In the genomic region with DNA sequence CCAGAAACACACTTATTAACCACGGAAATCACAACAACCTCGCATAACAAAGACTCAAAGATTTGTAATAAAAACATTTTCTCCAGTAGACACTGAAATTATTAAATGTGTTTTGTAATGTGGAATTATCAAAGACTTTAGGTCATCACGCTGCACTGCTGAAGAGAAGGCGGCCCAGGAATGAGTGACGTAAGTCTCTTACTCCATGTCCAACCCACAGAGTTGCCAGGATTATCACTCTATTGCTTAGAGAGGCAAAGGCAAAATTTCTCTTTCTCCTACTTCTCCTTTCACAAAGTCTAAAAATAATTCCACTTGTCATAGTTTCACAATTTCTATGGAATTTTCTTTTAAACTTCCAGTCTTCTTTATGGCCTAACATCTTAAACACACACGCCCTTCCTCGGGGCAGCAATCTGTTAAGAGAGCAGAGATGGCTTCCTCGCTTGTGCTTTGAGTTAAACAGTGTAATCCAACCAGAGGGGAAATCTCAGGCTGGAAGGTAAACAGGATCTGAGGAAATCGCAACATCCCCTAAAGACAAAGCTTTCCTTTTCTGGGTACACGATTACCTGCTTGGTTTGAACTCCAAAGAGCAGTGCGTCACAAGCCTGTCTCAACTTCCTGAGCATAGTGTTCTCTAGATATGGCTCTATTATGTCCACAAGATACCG, we compare ENCODE assay signal across 10 mouse cellular contexts.
A peak's percentile ranks its signal among the peaks of the same experiment; 100 is the strongest.
DNase-seq lines count a peak whose midpoint lies in the region; ATAC-seq lines count a peak whose summit lies in the region.
"Had no signal": no experiment of that assay in that cellular context is flagged by ENCODE, and none has a peak within 500 bp of the region (broad histone marks: within the 10 kb centered on the region; RNA-seq: fewer than 3 reads in every experiment).

No protein-coding gene starts in this region.

- peak; percentile 51 for ATAC-seq in frontal cortex, adult (ENCODE audit: low TSS enrichment)
- ATAC-seq in liver, embryonic 16.5 days (ENCODE audit: low read depth): no peak

- H3K9ac ChIP-seq in liver, embryonic 16.5 days (ENCODE audit: low read depth, low read length): peak overlapping the region; percentile 67
- H3K9ac ChIP-seq: embryonic facial prominence, embryonic 13.5 days; neural tube, embryonic 15.5 days had no signal

- DNase-seq in frontal cortex, postnatal 25 days (ENCODE audit: low spot score in 2 of 2): no peak
- DNase-seq in CD4-positive, CD25-positive, alpha-beta regulatory T cell, adult 2 months (ENCODE audit: low read depth, low spot score): peak; percentile 37
- DNase-seq in heart, embryonic 10.5 days (ENCODE audit: low spot score): no peak
- no peak for DNase-seq in cerebellum, adult 8-10 months
- no peak for DNase-seq in right cerebral cortex, adult 2 months (ENCODE audit: low spot score in 2 of 2)
- no peak for DNase-seq in gastrocnemius, postnatal 4 days (ENCODE audit: low spot score in 2 of 2)

- H3K27me3 ChIP-seq in heart, embryonic 10.5 days (ENCODE audit: insufficient read depth, poor library complexity, severe bottlenecking): no peaks in the 10 kb centered on the region
- H3K27me3 ChIP-seq in liver, embryonic 16.5 days (ENCODE audit: control insufficient read depth, insufficient read depth, low read depth, low read length): no peaks in the 10 kb centered on the region
- H3K27me3 ChIP-seq: embryonic facial prominence, embryonic 13.5 days; neural tube, embryonic 15.5 days had no signal

- no peaks in the 10 kb centered on the region for H3K9me3 ChIP-seq in heart, embryonic 10.5 days
- H3K9me3 ChIP-seq in liver, embryonic 16.5 days (replicated peaks; ENCODE audit: control insufficient read depth, low read length): no peaks in the 10 kb centered on the region
- H3K9me3 ChIP-seq: embryonic facial prominence, embryonic 13.5 days; neural tube, embryonic 15.5 days had no signal

- 61% methylated on average over 12 of the region's 12 CpGs for WGBS in heart, embryonic 10.5 days
- WGBS in liver, embryonic 16.5 days (ENCODE audit: insufficient replicate concordance): 53% methylated on average over 12 of the region's 12 CpGs

- peak overlapping the region; percentile 76 for H3K4me2 ChIP-seq in liver, embryonic 16.5 days (ENCODE audit: low read depth, low read length)
- H3K4me2 ChIP-seq: embryonic facial prominence, embryonic 13.5 days; neural tube, embryonic 15.5 days had no signal

- peak overlapping the region; percentile 91 for H3K27ac ChIP-seq in heart, embryonic 10.5 days
- H3K27ac ChIP-seq in liver, embryonic 16.5 days (ENCODE audit: low read length): peak overlapping the region; percentile 99
- H3K27ac ChIP-seq: neural tube, embryonic 15.5 days had no signal

- H3K4me3 ChIP-seq in heart, embryonic 10.5 days: no peak overlapping the region
- peak overlapping the region; percentile 29 for H3K4me3 ChIP-seq in liver, embryonic 16.5 days (ENCODE audit: low read depth, low read length)
- H3K4me3 ChIP-seq: embryonic facial prominence, embryonic 13.5 days; neural tube, embryonic 15.5 days had no signal

- 0 out of 2 replicates have a peak, but pooled peaks cover 3% of the 10 kb centered on the region for H3K36me3 ChIP-seq in heart, embryonic 10.5 days
- H3K36me3 ChIP-seq in liver, embryonic 16.5 days (ENCODE audit: control insufficient read depth, insufficient read depth): no peaks in the 10 kb centered on the region
- H3K36me3 ChIP-seq: embryonic facial prominence, embryonic 13.5 days; neural tube, embryonic 15.5 days had no signal

- peaks cover 68% of the 10 kb centered on the region for H3K4me1 ChIP-seq in heart, embryonic 10.5 days
- peaks cover 64% of the 10 kb centered on the region for H3K4me1 ChIP-seq in liver, embryonic 16.5 days (ENCODE audit: control insufficient read depth, low read depth, low read length)
- H3K4me1 ChIP-seq: neural tube, embryonic 15.5 days had no signal
